Mouse (Mus musculus): ENCODE data around the gene Jakmip3. TPM values are rescaled to one million over a fixed set of nuclear protein-coding genes. Genes with fewer than 3 reads are reported as not detected.

Gene Jakmip3
- polyA plus RNA-seq, 1 experiment from 2014 or later, result 0.09 TPM

DNA sequence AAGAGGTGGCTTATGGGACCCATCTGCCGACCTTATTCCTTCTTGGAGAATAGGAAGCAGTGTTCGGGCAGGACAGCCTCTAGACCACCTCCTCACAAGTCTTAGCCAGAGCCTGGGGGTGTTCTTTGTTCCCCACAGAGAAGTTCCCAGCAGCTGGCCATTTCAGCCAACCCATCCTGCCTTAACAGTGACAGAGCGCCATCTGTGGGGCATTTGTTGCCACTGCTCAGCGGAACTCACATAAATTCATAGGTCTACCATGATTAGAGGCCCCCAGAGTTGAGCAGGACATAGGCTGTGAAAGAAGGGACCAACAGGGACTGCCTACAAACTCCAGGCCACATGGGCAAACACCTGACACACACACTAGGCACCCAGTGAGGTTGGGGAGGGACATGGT lies 122.9 kb downstream of the Jakmip3 start:
- Histone ChIP-seq H3K27ac (ENCODE audit: poor library complexity, severe bottlenecking) (no peak overlapping the region), H3K9me3 (replicated peaks) (no peaks in the 10 kb centered on the region), H3K9ac (no peak overlapping the region), H3K4me2 (no peak overlapping the region), H3K36me3 (no peaks in the 10 kb centered on the region), H3K4me3 (no peak overlapping the region), H3K27me3 (replicated peaks) (peaks cover 6% of the 10 kb centered on the region), H3K4me1 (replicated peaks) (no peaks in the 10 kb centered on the region)
- no peak for ATAC-seq (ENCODE audit: insufficient number of reproducible peaks, low FRiP score)
- 45% methylated on average over 4 of the region's 4 CpGs for WGBS

DNA sequence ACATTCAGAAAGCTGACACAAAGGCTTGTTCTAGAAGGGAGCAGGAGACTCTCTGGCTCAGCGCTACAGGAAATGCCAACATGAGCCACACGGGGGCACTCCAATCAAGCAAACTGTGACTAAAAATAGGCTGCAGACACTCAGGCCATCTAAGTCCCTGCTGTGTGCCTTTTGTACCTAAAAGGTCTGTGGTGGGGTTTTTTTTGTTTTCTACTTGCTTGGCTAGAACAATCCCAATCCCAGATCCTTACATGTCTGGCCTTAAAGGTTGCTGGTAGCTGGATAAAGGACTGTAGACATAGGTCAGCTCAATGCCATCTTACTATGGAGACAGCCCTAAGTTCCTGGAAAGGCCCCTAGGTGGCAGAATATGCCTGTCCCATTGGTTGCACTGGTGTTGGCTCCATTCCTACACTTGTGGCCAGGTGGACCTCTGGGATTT lies 127.7 kb downstream of the Jakmip3 start:
- H3K9me3 ChIP-seq (replicated peaks), result no peaks in the 10 kb centered on the region
- no peak; the same call in 1 of the 2 replicates for ATAC-seq (ENCODE audit: insufficient number of reproducible peaks, low FRiP score)
- H3K9ac ChIP-seq, result no peak overlapping the region

DNA sequence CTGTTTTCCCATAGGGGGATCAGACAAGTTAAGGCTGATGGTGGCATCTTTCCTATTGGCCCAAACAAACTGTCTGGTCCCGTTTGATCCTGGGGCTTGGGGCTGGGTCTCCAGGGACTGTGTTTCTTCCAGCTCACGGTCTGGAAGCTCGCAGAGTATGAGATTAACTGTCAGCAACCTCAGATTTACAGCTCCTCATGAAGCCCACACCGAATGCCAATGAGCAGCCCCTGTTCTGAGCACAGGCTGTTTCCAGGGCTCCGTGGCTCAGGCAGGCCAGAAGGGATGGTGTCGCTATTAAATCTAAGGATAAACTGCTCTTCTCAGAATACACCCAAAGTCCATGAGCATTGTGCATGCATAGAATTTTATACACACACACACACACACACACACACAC lies 133.7 kb downstream of the Jakmip3 start:
- Histone ChIP-seq H3K4me2 (no peak overlapping the region), H3K4me3 (no peak overlapping the region), H3K4me1 (replicated peaks) (peaks cover 6% of the 10 kb centered on the region; the same call in 1 of the 2 replicates), H3K9ac (no peak overlapping the region), H3K27ac (ENCODE audit: poor library complexity, severe bottlenecking) (no peak overlapping the region), H3K9me3 (replicated peaks) (no peaks in the 10 kb centered on the region), H3K27me3 (replicated peaks) (peaks cover 36% of the 10 kb centered on the region), H3K36me3 (no peaks in the 10 kb centered on the region)
- WGBS, result 34% methylated on average over 6 of the region's 6 CpGs
- ATAC-seq (ENCODE audit: insufficient number of reproducible peaks, low FRiP score), result no peak

More for the DNA sequence above, 127.7 kb downstream of the Jakmip3 start:
- Histone ChIP-seq H3K27ac (ENCODE audit: poor library complexity, severe bottlenecking) (no peak overlapping the region), H3K4me2 (no peak overlapping the region), H3K27me3 (replicated peaks) (peaks cover 7% of the 10 kb centered on the region), H3K4me3 (no peak overlapping the region), H3K36me3 (no peaks in the 10 kb centered on the region), H3K4me1 (replicated peaks) (no peaks in the 10 kb centered on the region)
- 0% methylated on average over 2 of the region's 2 CpGs for WGBS

DNA sequence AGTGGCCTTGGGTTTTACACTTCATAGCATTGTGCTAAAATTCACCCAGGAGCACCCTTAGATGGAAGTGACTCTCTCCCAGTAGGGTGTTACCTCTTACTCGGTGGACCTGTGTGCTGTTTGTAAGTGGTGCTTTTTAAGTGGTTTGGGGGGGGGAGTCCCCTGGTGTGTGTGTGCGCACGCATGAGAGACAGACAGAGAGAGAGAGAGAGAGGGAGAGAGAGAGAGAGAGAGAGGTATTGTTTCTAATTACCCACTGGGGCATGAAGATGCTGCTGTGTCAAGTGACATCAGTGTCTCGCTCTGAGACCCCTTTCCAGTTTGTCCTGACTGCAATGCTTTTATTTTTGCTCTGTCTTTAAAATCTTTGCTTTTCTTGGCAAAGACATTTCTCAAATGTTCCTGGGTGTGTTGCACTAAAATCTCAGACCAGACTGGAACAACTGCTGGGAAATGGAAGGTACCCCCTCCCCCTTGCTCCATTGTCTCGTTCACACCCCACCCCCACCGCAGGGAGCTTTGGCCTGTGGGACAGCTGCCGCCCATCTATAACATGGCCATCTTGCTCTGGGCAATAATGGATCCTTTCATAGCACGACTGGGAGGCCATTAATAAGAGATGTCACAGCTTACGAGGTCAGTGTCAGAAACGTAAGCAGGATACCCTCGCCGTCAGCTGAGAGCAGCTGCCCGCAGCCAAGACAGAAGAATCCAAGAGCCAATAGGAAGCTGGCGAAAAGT lies 134.7 kb downstream of the Jakmip3 start:
- Histone ChIP-seq H3K27ac (ENCODE audit: poor library complexity, severe bottlenecking) (no peak overlapping the region), H3K9ac (no peak overlapping the region), H3K4me1 (replicated peaks) (peaks cover 6% of the 10 kb centered on the region; the same call in 1 of the 2 replicates), H3K9me3 (replicated peaks) (no peaks in the 10 kb centered on the region), H3K36me3 (no peaks in the 10 kb centered on the region), H3K4me2 (no peak overlapping the region), H3K27me3 (replicated peaks) (peaks cover 39% of the 10 kb centered on the region), H3K4me3 (no peak overlapping the region)
- ATAC-seq (ENCODE audit: insufficient number of reproducible peaks, low FRiP score), result no peak
- WGBS, result 63% methylated on average over 14 of the region's 14 CpGs

DNA sequence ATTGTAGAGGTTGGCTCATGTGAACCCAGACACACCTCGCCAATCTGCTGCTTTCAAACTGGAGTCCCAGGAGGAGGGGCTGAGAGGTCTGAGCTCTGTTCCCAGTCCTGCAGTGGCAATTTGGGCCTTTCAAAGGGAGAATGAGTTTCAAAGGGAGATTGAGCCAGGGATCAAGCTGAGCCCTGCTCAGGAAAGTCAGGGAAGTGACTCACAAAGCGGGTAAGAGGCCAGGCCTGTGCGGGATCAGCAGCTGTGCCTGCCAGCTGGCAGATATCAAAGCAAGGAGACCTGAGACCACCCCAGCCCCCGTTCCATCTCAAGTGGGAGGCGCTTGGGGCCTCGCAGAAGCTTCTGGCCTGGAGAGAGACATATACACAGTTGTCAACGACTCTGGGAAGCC lies 136.8 kb downstream of the Jakmip3 start:
- Histone ChIP-seq H3K4me3 (no peak overlapping the region), H3K36me3 (no peaks in the 10 kb centered on the region), H3K4me2 (no peak overlapping the region), H3K9me3 (replicated peaks) (no peaks in the 10 kb centered on the region), H3K4me1 (replicated peaks) (peaks cover 6% of the 10 kb centered on the region; the same call in 1 of the 2 replicates), H3K27me3 (replicated peaks) (peaks cover 41% of the 10 kb centered on the region), H3K9ac (no peak overlapping the region), H3K27ac (ENCODE audit: poor library complexity, severe bottlenecking) (no peak overlapping the region; the same call in 1 of the 2 replicates)
- WGBS, result 13% methylated on average over 7 of the region's 7 CpGs
- ATAC-seq (ENCODE audit: insufficient number of reproducible peaks, low FRiP score), result no peak

DNA sequence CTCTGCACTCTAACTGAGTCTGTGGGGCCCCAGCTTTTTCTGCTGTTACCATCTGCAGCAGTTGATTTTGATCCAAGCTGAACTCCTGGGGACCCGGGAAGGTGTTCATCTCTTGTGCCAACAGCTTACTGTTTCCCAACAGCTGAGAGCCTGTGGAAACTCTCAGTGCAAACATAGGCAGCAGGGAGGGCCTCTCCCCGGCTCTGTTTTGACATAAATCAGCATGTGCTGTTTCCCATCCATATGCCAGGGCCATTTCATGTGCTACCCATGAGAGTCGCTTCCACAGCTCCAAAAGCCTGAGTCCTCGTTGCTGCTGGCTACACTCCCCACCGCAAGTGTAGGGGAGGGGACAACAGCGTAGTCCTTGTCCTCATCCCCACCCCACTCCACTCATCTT lies 137.7 kb downstream of the Jakmip3 start:
- Histone ChIP-seq H3K27me3 (replicated peaks) (peaks cover 46% of the 10 kb centered on the region), H3K9me3 (replicated peaks) (no peaks in the 10 kb centered on the region), H3K4me1 (replicated peaks) (peaks cover 6% of the 10 kb centered on the region; the same call in 1 of the 2 replicates), H3K4me3 (no peak overlapping the region), H3K4me2 (no peak overlapping the region), H3K27ac (ENCODE audit: poor library complexity, severe bottlenecking) (no peak overlapping the region), H3K9ac (no peak overlapping the region), H3K36me3 (no peaks in the 10 kb centered on the region)
- 67% methylated on average over 6 of the region's 6 CpGs for WGBS
- no peak for ATAC-seq (ENCODE audit: insufficient number of reproducible peaks, low FRiP score)

DNA sequence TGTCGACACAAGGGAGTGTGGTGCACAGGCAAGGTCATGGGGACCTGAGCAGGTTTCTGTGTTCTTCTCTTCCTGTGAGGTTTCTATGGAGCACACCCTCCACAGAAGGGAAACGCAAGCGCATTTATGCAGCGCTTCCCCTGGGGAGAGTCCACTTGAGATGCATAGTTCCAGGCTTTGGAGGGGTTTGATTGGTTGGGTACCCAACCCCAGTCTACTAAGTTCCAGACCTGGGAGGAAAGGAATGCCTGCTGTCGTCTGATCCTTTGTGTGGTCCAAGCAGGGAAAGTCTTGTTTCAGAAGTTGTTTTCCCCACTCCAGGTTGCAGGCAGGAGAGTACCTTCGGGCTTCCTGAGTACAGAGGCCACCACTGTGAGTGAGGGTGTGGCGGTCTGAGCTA lies 138.6 kb downstream of the Jakmip3 start:
- Histone ChIP-seq H3K4me2 (no peak overlapping the region), H3K36me3 (no peaks in the 10 kb centered on the region), H3K4me3 (no peak overlapping the region), H3K9me3 (replicated peaks) (no peaks in the 10 kb centered on the region), H3K4me1 (replicated peaks) (peaks cover 6% of the 10 kb centered on the region; the same call in 1 of the 2 replicates), H3K27me3 (replicated peaks) (peaks cover 48% of the 10 kb centered on the region), H3K9ac (no peak overlapping the region), H3K27ac (ENCODE audit: poor library complexity, severe bottlenecking) (no peak overlapping the region)
- ATAC-seq (ENCODE audit: insufficient number of reproducible peaks, low FRiP score), result no peak
- 60% methylated on average over 7 of the region's 7 CpGs for WGBS

DNA sequence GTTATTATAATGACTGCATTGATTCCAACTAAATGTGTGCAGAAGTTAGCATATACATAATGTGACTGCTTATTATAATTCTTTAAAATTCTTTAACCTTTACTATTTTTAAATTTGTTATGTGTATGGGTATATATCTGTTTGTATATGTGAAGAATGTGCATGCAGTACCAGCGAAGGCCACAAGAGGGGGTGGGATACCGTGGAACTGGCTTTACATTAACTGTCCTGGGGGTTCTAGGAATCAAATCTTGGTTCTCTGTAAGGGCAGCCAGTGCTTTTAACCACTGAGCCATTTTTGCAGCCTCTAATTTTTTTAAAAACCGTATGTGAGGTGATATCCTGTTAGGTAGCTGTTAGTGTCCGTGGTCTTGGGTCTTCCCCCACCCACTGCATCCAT lies 140.2 kb downstream of the Jakmip3 start:
- Histone ChIP-seq H3K4me2 (no peak overlapping the region), H3K36me3 (no peaks in the 10 kb centered on the region), H3K9me3 (replicated peaks) (no peaks in the 10 kb centered on the region), H3K4me3 (no peak overlapping the region), H3K27ac (ENCODE audit: poor library complexity, severe bottlenecking) (no peak overlapping the region), H3K9ac (no peak overlapping the region), H3K27me3 (replicated peaks) (peaks cover 59% of the 10 kb centered on the region), H3K4me1 (replicated peaks) (peaks cover 6% of the 10 kb centered on the region; the same call in 1 of the 2 replicates)
- 68% methylated on average over 4 of the region's 4 CpGs for WGBS
- no peak for ATAC-seq (ENCODE audit: insufficient number of reproducible peaks, low FRiP score)

DNA sequence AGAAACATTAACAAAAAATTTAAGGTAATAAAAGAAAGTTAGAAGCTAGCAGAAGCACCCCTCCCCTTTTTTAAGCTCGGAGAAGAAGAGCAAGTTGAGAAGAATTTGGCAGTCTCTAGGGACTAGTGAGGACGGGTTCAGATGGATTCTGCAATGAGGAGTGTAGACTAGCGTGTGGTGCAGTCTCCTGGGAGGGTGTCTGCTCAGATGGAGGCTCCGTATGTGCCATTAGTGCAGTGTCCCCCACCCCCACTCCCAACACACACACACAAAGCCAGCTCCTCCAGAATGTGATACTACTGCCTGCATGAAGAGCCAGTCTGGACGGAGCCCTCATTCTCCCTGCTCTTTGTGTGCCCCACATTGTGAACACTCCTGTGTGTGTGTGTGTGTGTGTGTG lies 140.6 kb downstream of the Jakmip3 start:
- no peak overlapping the region for H3K9ac ChIP-seq
- ATAC-seq (ENCODE audit: insufficient number of reproducible peaks, low FRiP score), result no peak
- H3K9me3 ChIP-seq (replicated peaks), result no peaks in the 10 kb centered on the region
- H3K4me3 ChIP-seq, result no peak overlapping the region
- peaks cover 60% of the 10 kb centered on the region for H3K27me3 ChIP-seq (replicated peaks)
- no peak overlapping the region for H3K4me2 ChIP-seq
- no peaks in the 10 kb centered on the region for H3K36me3 ChIP-seq
- 65% methylated on average over 5 of the region's 5 CpGs for WGBS
- H3K27ac ChIP-seq (ENCODE audit: poor library complexity, severe bottlenecking), result no peak overlapping the region
- H3K4me1 ChIP-seq (replicated peaks), result peaks cover 6% of the 10 kb centered on the region

DNA sequence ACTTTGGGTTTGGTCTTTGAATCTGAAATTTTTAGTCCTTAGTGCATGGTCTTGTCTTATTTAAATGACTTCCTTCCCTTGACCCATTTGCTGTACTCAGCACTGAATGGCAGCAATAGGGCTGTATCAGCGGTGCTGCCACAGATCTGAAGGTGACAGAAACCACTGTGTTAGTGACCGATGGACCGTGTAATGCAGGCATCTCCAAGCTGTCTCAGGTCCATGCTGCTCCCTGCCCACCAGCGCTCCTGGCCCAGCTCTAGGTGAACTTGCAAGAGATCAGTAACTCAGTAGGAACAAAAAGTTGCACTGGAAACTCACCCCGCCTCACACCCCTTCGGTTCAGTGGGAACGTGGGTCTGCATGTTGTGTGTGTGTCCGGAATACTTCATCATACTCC lies 141.8 kb downstream of the Jakmip3 start:
- Histone ChIP-seq H3K27ac (ENCODE audit: poor library complexity, severe bottlenecking) (no peak overlapping the region), H3K4me3 (no peak overlapping the region), H3K4me2 (no peak overlapping the region), H3K9ac (no peak overlapping the region), H3K9me3 (replicated peaks) (no peaks in the 10 kb centered on the region), H3K27me3 (replicated peaks) (peaks cover 61% of the 10 kb centered on the region), H3K36me3 (no peaks in the 10 kb centered on the region), H3K4me1 (replicated peaks) (peaks cover 13% of the 10 kb centered on the region)
- WGBS, result 82% methylated on average over 8 of the region's 8 CpGs
- ATAC-seq (ENCODE audit: insufficient number of reproducible peaks, low FRiP score), result no peak

DNA sequence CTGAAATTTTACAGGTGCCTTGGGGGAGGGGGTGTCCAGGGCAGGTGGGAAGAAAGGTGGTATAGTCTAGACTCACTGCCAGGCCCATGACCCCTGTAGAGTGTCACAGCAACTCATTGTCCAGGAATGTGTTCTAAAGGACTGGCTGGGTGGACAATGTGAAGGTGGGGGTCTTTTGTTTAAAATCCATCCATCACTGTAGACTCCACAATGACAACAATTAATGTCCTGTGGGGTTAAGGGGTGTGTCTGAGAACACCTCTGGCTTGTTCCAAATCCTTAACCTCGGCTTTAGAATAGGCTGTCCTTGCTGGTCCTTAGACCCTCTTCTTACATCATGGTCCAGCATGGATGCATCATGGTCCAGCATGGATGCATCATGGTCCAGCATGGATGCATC lies 143.8 kb downstream of the Jakmip3 start:
- Histone ChIP-seq H3K9me3 (replicated peaks) (no peaks in the 10 kb centered on the region), H3K36me3 (no peaks in the 10 kb centered on the region), H3K4me2 (no peak overlapping the region), H3K4me3 (no peak overlapping the region), H3K27ac (ENCODE audit: poor library complexity, severe bottlenecking) (no peak overlapping the region), H3K9ac (no peak overlapping the region), H3K4me1 (replicated peaks) (peaks cover 9% of the 10 kb centered on the region), H3K27me3 (replicated peaks) (peaks cover 66% of the 10 kb centered on the region)
- ATAC-seq (ENCODE audit: insufficient number of reproducible peaks, low FRiP score), result no peak
- WGBS, result 56% methylated on average over 1 of the region's 1 CpGs
